Comparison of ENCODE assay signal across 8 mouse cellular contexts in the genomic region with DNA sequence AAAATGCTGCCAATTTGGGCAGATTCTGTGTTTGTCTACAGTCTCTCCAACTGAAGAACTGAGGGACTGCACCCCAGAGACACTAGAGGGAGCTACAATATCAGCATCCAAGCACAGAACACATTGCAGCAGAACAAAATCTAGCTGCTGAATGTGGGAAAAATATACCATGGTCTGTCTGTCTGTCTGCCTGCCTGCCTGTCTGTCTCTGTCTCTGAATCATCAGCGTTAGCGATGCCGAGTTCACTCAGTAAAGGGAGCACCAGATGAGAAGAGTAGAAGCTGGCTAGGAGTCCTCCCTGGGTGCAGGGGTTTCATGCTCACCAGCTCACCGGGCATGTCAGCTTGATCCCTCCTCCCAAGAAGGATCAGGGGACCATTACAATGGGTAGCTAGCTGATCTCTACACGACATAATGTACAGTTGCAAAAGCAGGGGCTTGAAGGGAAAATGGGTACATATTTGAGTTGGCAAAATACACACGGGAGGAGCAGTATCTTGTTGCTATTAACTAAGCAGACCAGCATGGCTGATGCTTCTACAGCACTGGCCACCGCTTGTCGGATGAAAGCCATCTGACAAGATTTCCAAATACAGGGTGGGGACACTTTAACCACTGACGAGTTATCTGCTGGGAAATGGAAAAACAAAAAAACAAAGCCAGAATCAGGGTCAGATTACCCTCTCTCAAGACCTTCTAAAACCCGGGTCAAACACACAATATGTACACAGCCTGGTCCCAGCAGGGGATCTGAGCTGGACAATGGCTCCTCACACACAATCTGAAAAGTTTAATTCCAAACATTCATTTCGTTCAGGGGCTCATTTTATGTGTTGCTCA. TPM values are rescaled to one million over a fixed set of nuclear protein-coding genes. Genes with fewer than 3 reads are reported as not detected.
DNase-seq lines count a peak whose midpoint lies in the region; ATAC-seq and TF ChIP-seq lines count a peak whose summit lies in the region.

No protein-coding gene starts in this region.

- H3K4me3 ChIP-seq in C2C12 (ENCODE audit: insufficient read depth, poor library complexity, severe bottlenecking), result no peak overlapping the region
- H3K4me3 ChIP-seq in embryonic facial prominence, embryonic 12.5 days, result no peak overlapping the region
- H3K4me3 ChIP-seq in heart, embryonic 10.5 days, result no peak overlapping the region
- no peak overlapping the region for H3K4me3 ChIP-seq in liver, embryonic 14.5 days (ENCODE audit: insufficient read depth in 1 of 2, low read depth in 2 of 2, low read length in 2 of 2)
- peak overlapping the region; percentile 21; the same call in 1 of the 2 replicates for H3K4me3 ChIP-seq in neural tube, embryonic 15.5 days (replicated peaks)

- H3K79me3 ChIP-seq in C2C12 (ENCODE audit: low read depth), result no peaks in the 10 kb centered on the region

- 0 out of 2 replicates have a peak overlapping the region, but pooled peaks have one; percentile 23 for H3K4me2 ChIP-seq in embryonic facial prominence, embryonic 12.5 days (replicated peaks)
- H3K4me2 ChIP-seq in liver, embryonic 14.5 days (ENCODE audit: low read depth), result no peak overlapping the region
- H3K4me2 ChIP-seq in neural tube, embryonic 15.5 days, result peak overlapping the region; percentile 53

- H3K27ac ChIP-seq in embryonic facial prominence, embryonic 12.5 days, result no peak overlapping the region
- H3K27ac ChIP-seq in heart, embryonic 10.5 days, result peak overlapping the region; percentile 50
- no peak overlapping the region for H3K27ac ChIP-seq in liver, embryonic 14.5 days
- 0 out of 2 replicates have a peak overlapping the region, but pooled peaks have one; percentile 43 for H3K27ac ChIP-seq in neural tube, embryonic 15.5 days (replicated peaks)

- TF ChIP-seq CTCF in C2C12 (IDR thresholded peaks at IDR 0.05; ENCODE audit: control insufficient read depth, insufficient read depth, insufficient read length), result peak; percentile 36
- TF ChIP-seq CTCF in liver, embryonic 14.5 days (IDR thresholded peaks at IDR 0.05; ENCODE audit: low read depth), result peak; percentile 66

- peaks cover 8% of the 10 kb centered on the region for H3K4me1 ChIP-seq in embryonic facial prominence, embryonic 12.5 days
- H3K4me1 ChIP-seq in heart, embryonic 10.5 days, result peaks cover 18% of the 10 kb centered on the region
- H3K4me1 ChIP-seq in liver, embryonic 14.5 days (replicated peaks; ENCODE audit: control insufficient read depth in 2 of 2, insufficient read depth in 2 of 2, low read length in 1 of 2), result peaks cover 0 to 3% of the 10 kb centered on the region in 2 experiments; a peak in 2 of 4 replicates
- peaks cover 12% of the 10 kb centered on the region for H3K4me1 ChIP-seq in neural tube, embryonic 15.5 days

- peaks cover 5% of the 10 kb centered on the region for H3K36me3 ChIP-seq in C2C12 (ENCODE audit: control insufficient read depth, insufficient read depth)
- H3K36me3 ChIP-seq in embryonic facial prominence, embryonic 12.5 days, result no peaks in the 10 kb centered on the region
- H3K36me3 ChIP-seq in heart, embryonic 10.5 days, result 0 out of 2 replicates have a peak, but pooled peaks cover 10% of the 10 kb centered on the region
- no peaks in the 10 kb centered on the region for H3K36me3 ChIP-seq in liver, embryonic 14.5 days (replicated peaks; ENCODE audit: control insufficient read depth, insufficient read depth, low read depth)
- no peaks in the 10 kb centered on the region for H3K36me3 ChIP-seq in neural tube, embryonic 15.5 days

- WGBS in embryonic facial prominence, embryonic 12.5 days, result 27% methylated on average over 11 of the region's 11 CpGs
- 40% methylated on average over 11 of the region's 11 CpGs for WGBS in heart, embryonic 10.5 days
- WGBS in liver, embryonic 14.5 days (ENCODE audit: insufficient replicate concordance), result 45% methylated on average over 11 of the region's 11 CpGs
- 14% methylated on average over 11 of the region's 11 CpGs for WGBS in neural tube, embryonic 15.5 days

- no peak overlapping the region for H3K9ac ChIP-seq in embryonic facial prominence, embryonic 12.5 days
- H3K9ac ChIP-seq in liver, embryonic 14.5 days (replicated peaks), result no peak overlapping the region
- H3K9ac ChIP-seq in neural tube, embryonic 15.5 days (replicated peaks), result 0 out of 2 replicates have a peak overlapping the region, but pooled peaks have one; percentile 9

- ATAC-seq in embryonic facial prominence, embryonic 12.5 days (ENCODE audit: insufficient number of reproducible peaks, insufficient read depth, low FRiP score, low TSS enrichment), result no peak
- no peak for ATAC-seq in liver, embryonic 14.5 days (ENCODE audit: insufficient read depth)
- peak; percentile 73; the same call in 1 of the 2 replicates for ATAC-seq in neural tube, embryonic 15.5 days (ENCODE audit: low FRiP score)
- no peak for ATAC-seq in erythroid progenitor cell, adult 5-6 weeks (replicated peaks; ENCODE audit: low FRiP score, poor library complexity, severe bottlenecking)

- no peak for TF ChIP-seq EP300 in liver, embryonic 14.5 days (IDR thresholded peaks at IDR 0.05; ENCODE audit: low read depth)

- peak; percentile 17 for DNase-seq in T-cell, adult 2 months (ENCODE audit: low spot score)
- DNase-seq in heart, embryonic 10.5 days (ENCODE audit: low spot score), result no peak
- peak; percentile 13 to 41 for DNase-seq in kidney, adult 8-10 months
- DNase-seq in liver, embryonic 14.5 days (ENCODE audit: low read depth in 3 of 3, low spot score in 3 of 3), result peak in 1 of 3 experiments; percentile 9

- no peak overlapping the region for H3ac ChIP-seq in C2C12 (ENCODE audit: control insufficient read depth, insufficient read length, low read depth)

- no peaks in the 10 kb centered on the region for H3K79me2 ChIP-seq in C2C12 (ENCODE audit: control insufficient read depth, insufficient read depth)

- no peaks in the 10 kb centered on the region for H3K9me3 ChIP-seq in embryonic facial prominence, embryonic 12.5 days
- H3K9me3 ChIP-seq in heart, embryonic 10.5 days, result no peaks in the 10 kb centered on the region
- no peaks in the 10 kb centered on the region for H3K9me3 ChIP-seq in liver, embryonic 14.5 days (ENCODE audit: control insufficient read depth, low read length)
- H3K9me3 ChIP-seq in neural tube, embryonic 15.5 days (replicated peaks), result no peaks in the 10 kb centered on the region

- no peaks in the 10 kb centered on the region for H3K27me3 ChIP-seq in C2C12 (ENCODE audit: control insufficient read depth, insufficient read depth, insufficient read length)
- H3K27me3 ChIP-seq in embryonic facial prominence, embryonic 12.5 days, result no peaks in the 10 kb centered on the region
- no peaks in the 10 kb centered on the region for H3K27me3 ChIP-seq in heart, embryonic 10.5 days (ENCODE audit: insufficient read depth, poor library complexity, severe bottlenecking)
- no peaks in the 10 kb centered on the region for H3K27me3 ChIP-seq in liver, embryonic 14.5 days (ENCODE audit: control insufficient read depth, insufficient read depth, low read length)
- H3K27me3 ChIP-seq in neural tube, embryonic 15.5 days (replicated peaks), result no peaks in the 10 kb centered on the region

TF ChIP-seq in C2C12, 6 proteins besides CTCF, POLR2A, EP300 and RAD21:
- TF ChIP-seq USF1 (IDR thresholded peaks at IDR 0.05; ENCODE audit: low read depth), result no peak
- no peak for TF ChIP-seq CEBPB (IDR thresholded peaks at IDR 0.05; ENCODE audit: low read depth)
- no peak for TF ChIP-seq FOSL1 (IDR thresholded peaks at IDR 0.05; ENCODE audit: insufficient read depth, low read length, poor library complexity, severe bottlenecking)
- TF ChIP-seq MAX (IDR thresholded peaks at IDR 0.05), result no peak
- no peak for TF ChIP-seq MYOD1 (IDR thresholded peaks at IDR 0.05; ENCODE audit: control insufficient read depth, insufficient read length, low read depth)
- no peak for TF ChIP-seq MYOG (IDR thresholded peaks at IDR 0.05; ENCODE audit: control insufficient read depth, extremely low read depth, insufficient read length)

RNA-seq across cellular contexts. Expression of gene Tspan3, which starts 48.4 kb away (rescaled TPM):
- 60.6 TPM for polyA plus RNA-seq in C2C12 (2012; fragmentation: generic; extraction: Trizol)
- polyA plus RNA-seq in embryonic facial prominence, embryonic 12.5 days (2016; fragmentation: Nextera tagmentation; extraction: Ambion mirVana), result 468 and 479 TPM in 2 replicates
- polyA plus RNA-seq in heart, embryonic 10.5 days (2016; fragmentation: Nextera tagmentation; extraction: Ambion mirVana), result 399 and 412 TPM in 2 replicates
- 14.2 and 15.3 TPM in 2 replicates for polyA plus RNA-seq in liver, embryonic 14.5 days (2012; rRNA removed)
- 22.4 and 28.7 TPM in 2 replicates for polyA plus RNA-seq in liver, embryonic 14.5 days (2014; fragmentation: Nextera tagmentation; extraction: Ambion mirVana)
- 578 and 595 TPM in 2 replicates for polyA plus RNA-seq in neural tube, embryonic 15.5 days (2015; fragmentation: Nextera tagmentation; extraction: Ambion mirVana)
- total RNA-seq in erythroid progenitor cell, adult 5-6 weeks (2015; ENCODE audit: low replicate concordance), result 13.7 and 19.3 TPM in 2 replicates
- 2.7 and 3.2 TPM in 2 replicates for total RNA-seq in erythroid progenitor cell, adult 5-6 weeks (2017; ENCODE audit: low replicate concordance)

Comparison
In these comparisons a context has a peak if more than half of its experiments do, and no peak if none do; other contexts are left out.
1. H3K27ac ChIP-seq: peak in heart, embryonic 10.5 days (single experiment) and neural tube, embryonic 15.5 days (single experiment); none in embryonic facial prominence, embryonic 12.5 days (single experiment) and liver, embryonic 14.5 days (single experiment).